Mouse (Mus musculus) brain, adult 2 months (tissue): ENCODE measurements around the gene Isl1.

Experiments used
- DNase-seq: peaks from one replicate; pipeline ENCODE4 v3.0.0; 2011; ENCODE audit warnings: low read depth, low spot score

The Isl1 gene

DNA sequence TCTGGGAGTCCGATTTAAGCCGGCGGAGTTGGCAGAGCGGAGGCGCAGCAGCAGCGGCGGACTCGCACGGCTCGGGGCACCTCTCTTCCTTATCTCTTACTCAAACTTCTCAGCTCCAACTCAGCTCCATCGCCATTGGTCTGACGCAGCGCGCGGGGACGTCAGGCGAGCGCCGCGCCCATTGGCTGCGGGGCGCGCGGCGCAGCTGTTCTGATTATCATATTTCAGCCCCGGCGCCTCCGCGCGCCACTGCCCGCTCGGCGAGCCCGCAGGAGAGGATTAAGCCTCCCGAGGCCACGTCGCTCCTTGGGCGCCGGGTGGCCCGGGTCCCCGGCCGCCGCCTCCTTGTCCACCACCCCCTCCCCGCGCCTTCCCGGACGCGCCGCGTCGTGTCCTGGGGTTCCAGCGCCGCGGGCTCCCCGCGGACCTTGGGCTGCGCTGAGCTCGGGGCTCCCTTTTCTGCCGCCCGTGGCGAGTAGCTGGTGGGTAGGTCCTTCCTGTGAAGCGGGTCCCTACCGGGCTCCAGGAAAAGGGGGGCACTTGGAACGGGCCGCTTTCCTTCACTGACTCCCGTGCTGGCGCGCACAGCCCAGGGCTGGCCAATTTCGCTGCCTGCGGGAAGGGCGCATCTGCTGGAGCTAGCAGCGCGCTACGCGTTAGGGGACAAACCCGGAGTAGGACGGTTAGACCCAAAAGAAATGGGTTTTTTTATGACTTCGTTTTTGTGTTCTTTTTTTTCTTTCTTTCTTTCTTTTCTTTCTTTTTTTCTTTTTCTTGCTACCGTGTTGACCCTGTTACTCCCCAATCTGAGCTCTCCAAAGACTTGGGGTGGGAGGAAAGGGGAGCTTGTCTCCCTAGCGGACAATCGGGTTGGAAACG lies at the start of gene Isl1:
Gene Isl1, minus strand, starts transcription at position 106 of the 879 bp plus-strand sequence.
- DNase-seq = peak; percentile 55

DNA sequence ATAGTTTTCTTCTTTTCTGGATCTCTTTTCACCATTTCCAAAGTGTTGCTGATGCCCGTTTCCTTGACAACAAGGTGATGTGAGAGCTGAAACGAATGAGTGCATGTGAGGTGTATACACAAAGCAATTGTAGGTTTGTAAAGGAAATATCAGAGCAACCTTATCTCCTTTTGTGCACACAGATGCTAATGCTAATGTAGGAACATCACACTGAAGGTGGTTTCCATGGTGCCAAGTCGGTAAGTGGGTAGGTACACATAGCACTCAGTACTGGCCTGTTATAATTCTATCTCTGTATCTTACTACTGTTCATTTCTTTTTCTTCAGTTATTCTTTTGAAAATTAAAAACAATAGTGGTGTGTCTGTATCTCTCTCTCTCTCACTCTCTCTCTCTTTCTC lies 26.3 kb upstream of the Isl1 start:
- no peak for DNase-seq

DNA sequence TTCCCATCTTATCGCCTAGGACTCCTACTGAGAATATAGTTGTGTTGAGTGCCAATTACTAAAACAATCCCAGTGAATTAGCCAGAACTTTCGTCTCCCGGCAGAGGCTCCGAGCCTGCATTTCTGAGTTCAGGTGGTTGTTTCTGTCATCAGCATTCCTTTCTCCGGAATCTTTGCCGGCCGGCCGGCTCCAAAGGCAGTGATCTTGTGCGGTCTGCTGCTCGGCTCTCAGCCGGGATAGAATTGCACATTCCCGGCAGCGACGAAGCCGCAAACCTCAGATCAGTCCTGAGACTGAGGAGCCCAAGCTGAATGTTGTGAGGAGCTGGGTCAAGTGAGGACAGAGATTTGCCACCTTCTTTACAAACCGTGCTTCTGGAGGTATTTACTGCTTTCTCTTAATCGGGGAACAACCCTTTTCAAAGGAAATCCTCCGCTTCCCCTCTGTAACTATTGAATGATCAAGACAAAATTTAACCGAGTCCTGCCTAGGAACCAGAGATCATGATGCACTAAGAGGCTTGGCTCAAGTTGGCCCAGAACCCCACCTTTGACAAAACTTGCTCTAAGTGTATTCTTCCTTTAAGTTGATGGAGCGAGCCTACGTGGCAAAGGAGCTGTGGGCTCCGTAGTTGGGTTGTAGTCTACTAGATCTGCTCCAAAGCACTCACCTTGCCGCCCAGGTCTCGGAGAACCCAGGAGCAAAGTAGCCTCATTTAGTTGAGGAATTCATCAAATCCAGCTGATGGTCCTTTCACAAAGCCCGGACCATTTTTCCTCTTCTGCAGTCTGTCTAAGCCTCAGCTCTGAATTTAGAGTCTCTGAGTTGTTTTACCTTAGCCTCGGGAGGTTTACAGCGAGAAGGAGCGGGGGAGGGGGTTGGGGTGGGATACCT lies 4.4 kb upstream of the Isl1 start:
- no peak for DNase-seq

DNA sequence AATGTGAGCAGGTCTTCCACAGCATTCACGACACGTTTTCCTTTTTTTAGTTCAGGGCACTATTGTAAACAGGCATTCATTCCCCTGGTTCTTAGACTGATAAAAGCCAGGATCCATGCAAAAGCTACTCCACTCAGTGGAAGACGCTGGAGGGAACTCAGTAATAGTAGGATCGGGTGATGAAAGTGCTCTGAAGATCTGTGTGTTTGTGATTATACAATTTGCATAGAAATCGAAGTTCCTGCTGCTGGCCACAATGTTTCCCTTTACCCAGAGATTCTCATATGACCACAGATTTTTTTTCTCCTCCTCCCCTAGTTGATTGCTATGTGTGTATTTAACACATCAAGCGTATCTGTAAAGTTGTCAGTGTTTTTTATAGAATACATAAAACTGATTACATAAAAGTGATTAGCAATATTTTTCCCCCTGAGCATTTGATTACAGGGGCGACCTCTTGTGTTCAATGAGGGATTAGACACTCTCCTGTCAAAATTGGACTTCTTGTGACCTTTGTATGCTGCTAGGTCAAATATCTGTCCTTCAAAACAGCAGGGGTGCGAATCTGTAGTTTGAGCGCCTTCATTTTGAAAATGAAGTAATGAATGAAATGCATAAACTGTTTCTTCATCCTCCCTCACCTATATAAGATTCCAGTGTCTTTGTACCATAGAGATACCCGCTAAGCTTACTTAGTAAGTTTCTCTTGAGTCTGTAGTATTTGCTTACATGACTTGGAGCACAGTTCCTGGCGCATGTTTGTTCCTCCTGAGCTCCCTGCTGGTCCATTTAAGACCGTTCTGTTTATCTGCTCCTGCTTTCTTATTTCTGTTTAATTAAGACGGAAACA lies 2.6 kb upstream of the Isl1 start:
- DNase-seq = no peak

DNA sequence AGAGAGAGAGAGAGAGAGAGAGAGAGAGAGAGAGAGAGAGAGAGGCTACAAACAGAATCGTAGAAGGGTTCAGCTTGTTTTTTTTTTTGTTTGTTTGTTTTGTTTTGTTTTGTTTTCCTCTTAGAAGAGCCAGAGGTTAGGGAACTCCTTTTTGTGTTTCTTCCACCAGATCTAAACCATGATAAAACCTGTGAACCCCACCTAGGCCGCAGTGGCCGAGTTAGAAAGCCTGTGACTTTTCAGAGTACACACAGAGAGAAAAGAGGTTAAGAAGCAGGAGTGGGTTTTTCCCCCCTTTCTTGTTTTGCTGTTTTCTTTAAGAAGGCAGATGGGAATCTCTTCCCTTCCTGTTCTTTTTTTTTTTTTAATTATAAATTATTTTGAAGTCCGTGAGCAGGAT lies 1.5 kb upstream of the Isl1 start:
- no peak for DNase-seq

DNA sequence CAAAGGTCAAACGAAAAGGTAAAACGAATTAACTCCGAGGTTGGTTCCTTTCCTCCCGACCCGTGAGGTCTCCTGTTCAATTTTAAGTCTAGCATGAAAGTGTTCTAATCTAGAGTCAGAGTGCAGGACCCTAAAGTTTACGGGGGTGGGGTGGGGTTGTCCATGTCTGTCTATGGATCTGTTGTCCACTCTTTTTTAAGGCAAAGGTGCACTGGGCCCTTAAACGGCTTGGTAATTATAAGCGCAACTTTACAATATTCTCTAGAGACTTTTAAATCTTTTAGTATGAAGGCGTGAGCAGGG lies 925 bp upstream of the Isl1 start:
- DNase-seq = no peak

DNA sequence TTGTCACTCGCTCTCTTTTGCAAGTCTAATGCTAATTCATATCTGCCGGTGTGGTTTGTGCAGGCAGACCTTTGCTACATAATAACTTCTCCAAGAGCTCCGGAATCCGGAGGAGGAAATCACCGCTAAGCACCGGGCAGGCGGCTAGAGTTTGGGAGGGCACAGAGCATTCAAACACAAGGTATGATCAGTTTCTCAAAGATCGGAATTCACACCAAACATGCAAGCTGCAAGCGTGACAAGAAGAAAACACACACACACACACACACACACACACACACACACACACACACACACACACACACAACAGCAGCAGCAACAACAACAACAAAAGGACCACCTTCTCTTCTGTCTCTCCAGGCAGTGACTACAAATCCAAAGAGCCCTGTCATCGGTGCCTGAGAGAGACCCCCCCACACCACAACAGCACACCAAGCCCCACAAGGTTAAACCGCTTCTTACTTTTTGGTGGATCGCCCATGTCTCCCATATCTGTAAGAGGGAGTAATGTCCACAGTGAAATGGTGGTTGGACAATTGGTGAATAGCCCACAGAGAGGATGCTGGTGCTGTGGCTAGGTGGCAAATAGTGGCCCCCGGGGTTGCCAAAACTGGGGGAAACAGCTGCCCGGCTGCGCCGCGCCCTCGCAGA lies 431 bp downstream of the Isl1 start:
- no peak for DNase-seq

DNA sequence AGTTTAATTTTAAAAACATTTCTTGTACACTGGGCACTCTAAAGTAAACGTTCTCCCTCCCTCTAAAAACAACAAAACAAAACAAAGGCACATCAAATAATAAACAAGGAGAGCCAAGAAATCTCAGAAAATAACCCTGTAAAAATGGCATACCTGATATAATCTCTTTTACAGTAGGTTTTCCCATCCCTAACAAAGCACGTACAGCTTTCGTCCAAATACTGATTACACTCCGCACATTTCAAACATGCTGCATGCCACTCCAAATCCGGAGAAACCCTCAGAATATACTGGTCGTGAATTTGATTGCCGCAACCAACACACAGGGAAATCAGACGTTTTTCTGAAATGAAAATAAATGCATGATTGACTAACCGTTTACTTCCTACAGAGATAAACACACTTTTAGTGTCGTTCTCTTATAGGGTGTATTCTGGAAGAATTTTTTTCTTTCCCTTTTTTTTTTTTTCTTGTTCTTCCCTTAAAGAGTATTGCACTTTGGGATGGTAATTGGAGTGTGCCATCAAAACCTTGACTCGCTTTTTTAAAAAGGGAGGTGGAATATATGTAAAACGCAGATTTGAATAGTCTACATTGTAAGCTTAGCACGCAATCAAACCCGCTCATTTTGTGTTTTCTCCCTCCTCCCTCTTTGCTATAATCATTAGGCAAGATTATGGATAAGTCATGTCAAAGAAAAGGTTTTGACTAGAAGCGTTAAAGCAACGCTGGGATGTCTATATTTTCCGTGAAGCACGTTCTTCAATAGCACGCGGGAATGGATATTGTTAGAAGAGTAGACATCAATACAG lies 1.2 kb downstream of the Isl1 start:
- DNase-seq = no peak

DNA sequence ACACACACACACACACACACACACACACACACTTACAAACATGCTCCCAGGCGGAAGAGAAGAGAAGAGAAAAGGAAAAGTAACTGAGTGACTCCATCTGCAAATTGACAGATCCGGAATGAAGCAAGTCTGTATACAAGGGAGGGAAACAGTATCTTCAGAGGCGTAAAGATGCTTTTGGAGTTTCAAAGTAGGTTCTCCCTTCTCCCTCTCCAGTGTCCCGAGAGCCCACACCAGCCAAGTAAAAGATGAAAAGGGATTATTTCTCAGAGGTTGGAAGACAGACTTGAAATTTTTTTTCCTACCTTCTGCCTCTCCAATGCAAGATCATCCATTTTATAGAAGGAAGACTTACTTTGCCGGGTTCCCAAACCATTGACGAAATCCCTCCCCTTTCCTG lies 2.9 kb downstream of the Isl1 start:
- no peak for DNase-seq

DNA sequence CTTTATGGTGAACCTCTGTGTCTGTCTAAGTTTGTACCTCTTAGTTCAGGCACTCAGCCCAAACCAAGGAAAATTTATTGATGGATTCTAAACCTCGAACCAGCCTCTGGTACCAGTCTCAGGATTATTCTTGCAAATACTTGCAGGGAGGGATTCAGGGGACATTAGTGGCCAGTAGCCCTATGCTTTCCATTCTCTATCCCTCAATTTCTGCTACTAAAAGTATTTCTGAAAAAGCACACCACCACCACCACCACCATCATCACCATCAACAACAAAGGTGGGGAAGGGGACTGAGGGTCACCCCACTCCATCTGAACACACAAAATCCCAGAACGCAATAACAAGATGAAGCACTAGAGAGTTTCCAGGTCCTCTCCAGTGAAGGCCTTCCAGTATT lies 3.8 kb downstream of the Isl1 start:
- no peak for DNase-seq

DNA sequence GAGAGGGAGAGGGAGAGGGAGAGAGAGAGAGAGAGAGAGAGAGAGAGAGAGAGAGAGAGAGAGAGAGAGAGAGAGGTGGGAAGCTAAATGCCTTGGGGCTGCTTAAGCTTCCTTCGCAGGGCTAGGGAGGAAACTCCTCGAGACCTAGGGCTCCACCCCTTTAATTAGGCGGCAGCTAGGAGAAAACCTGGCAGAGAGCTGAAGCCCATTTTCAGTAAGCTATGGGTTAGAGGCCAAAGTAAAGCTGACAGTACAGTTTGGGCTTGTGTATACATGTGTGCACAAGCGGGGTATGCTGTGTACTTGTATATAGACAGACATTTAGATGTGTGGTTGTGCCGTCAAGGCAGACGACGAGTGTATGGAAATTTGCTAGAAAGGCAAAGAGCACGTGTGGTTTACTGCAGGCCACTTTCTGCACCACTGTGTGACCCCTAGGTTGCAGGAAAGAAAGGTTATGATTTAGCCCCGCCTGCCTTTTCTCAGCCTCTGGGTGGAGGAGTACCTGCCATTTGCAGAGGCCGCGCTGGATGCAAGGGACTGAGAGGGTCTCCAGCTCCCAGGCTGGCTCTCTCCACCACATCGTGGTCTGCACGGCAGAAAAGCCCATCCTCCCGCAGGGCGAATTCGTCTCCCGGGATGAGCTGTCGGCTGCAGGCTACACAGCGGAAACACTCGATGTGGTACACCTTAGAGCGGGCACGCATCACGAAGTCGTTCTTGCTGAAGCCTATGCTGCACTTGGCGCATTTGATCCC lies 4.6 kb downstream of the Isl1 start:
- no peak for DNase-seq

DNA sequence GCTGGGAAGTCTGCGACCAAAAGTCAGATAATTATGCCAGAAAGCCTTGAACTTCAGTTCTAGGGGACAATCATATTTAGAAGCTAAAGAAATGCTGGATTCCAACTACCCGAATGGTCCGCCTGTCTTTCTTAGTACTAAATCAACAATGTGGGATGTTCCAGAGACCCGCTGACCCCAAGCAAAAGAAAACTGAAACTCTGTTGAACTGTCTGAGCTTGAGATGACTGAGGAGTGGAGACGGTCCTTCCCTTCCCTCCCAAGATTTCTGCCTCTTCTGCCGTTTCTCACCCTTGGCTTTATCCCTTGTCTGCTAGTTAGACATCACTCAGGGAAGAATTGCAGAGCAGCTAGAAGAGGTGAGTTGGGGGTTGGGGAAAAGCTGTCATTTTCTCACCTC lies 5.7 kb downstream of the Isl1 start:
- no peak for DNase-seq

DNA sequence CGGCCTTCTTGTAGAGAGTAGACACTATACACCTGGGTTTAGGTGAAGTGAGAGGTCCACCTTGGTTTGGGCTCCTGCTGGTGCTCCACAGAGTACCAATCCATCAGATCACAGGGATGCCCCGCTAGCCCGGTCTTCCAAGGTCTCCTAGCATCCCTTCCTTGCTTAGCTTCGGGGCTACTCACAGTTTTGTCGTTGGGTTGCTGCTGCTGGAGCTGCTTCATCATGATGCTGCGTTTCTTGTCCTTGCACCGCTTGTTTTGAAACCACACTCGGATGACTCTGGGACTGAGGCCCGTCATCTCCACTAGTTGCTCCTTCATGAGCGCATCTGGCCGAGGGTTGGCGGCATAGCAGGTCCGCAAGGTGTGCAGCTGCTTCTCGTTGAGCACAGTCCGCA lies 6.6 kb downstream of the Isl1 start:
- DNase-seq = no peak

DNA sequence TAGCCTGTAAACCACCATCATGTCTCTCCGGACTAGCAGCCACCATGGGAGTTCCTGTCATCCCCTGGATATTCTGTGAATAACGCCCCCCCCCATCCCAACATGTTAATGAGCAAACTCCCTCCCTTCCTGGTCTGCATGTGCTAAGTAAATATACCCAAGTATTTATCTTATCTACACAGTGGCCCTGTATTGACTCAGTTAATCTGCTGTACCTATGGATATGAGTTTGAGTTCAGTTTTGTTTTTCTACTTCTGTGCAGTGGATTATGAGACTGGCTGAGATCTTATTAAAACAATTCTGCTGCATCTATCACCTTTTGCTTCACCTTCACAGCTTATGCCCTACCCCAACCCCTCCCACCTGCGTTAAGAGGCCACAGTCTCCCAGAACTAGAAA lies 7.8 kb downstream of the Isl1 start:
- DNase-seq = no peak

DNA sequence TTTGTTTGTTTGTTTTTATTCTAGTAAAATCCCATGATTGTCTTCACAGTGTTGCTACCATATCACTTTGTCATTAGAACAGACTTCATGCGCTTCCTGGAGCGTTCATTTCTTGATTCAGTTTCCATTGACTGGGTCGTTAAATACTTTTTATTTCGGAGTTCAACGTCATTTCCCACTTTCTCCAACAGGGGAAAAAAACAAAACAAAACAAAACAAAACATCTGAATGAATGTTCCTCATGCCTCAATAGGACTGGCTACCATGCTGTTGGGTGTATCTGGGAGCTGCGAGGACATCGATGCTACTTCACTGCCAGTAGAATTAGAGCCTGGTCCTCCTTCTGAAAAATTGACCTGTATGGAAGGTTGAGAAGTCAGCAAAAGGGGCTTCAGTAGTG lies 10.2 kb downstream of the Isl1 start:
- no peak for DNase-seq

DNA sequence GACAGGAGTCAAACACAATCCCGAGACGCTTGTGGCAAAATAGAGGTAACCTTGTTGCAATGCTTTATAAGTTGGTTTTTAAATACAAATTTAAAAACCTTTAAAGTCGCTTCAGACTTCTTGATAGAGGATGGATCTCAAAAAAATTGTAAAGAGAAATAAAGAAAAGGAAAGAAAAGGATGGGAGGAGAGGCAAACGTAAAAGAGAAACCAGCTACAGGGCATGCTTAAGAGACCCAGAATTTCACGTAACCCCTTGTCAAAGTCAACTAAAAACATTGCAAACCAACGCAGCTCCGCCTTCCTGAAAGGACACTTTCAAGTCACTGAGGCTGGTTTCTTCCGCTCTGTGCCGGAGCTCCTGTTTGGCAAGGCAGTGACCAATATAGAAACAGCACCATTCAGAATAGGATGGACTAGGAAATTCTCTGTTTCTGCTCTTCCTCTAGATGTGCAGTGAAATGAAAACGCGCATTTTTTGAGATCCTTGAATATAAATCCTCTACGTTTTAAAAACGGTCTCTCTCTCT lies 10.8 kb downstream of the Isl1 start:
- DNase-seq = no peak

DNA sequence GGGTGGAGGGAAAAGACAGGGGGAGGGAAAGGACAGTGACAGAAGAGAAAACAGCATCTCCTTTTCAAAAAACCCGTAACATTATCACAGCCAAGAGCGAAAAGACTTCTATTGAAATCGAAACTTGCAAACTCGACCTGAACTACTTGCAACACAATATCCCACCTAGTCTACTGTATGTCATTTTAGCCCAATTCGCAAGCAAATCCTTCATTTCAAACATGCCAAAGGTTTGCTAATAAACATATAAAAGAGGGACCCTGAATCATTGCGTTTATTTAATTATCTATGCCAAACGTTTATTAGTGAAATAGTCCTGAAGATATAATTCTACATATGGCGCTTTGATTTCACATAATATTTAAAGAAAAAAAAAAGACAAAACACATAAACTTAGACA lies 11.5 kb downstream of the Isl1 start:
- DNase-seq = no peak

DNA sequence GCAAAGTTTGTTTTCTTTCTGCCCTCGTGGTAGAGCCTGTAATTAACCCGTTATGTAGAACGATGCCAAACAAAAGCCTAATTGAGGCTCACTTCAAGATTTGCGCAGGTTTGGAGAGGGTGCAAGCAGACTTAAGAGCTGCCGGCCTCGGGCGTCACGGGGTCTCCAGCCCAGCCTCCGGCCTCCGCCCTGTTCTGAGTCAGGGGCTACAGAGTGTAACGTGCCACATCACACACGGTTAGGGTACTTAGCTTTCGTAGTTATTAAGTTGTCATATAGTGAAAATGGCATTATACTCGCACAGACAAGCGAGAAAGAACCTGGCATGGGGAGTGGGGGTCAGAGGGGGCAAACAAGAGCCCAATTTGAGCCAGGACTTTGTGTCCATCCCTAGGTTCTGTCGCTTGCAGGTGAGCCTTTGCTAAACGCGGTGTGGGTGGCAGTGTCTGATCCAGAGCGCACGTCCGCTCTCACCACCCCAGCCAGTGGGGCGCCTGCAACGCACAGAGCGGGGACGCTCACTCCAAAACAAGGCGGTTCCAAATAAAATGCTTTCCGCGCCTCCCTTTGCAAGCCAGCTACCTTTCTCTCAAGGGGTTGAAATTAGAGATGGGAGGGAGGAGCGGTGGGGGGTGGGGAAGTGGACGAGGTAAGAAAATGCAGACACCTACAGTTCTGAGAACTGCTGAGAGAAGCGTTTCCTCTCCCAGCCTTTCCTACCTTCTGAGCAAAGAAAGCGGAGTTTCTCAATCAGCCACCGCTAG lies 12.3 kb downstream of the Isl1 start:
- no peak for DNase-seq

DNA sequence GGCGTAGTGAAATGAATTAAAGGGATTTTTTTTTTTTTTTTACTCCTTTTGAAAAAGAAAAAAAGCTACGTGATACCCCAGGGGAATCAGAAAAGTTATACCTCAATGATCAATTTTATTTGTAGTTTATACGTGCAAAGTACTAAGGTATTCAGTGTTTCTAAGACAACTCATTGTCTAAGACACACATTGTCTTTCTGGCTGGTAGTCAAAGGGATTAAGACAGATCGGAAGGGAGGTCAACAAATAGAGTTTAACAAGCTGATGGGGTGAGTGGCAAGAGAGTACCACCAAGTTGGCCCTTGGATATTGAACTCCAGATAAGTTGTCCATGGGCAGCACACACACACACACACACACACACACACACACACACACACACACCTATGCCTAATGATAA lies 14.1 kb downstream of the Isl1 start:
- DNase-seq = no peak
